Mouse (Mus musculus): Measurements from ENCODE around the gene Amotl2. TPM values are rescaled to one million over a fixed set of nuclear protein-coding genes. Genes with fewer than 3 reads are reported as not detected.

Gene Amotl2
- polyA plus RNA-seq, 1 experiment from 2014 or later = 44.5 TPM

DNA sequence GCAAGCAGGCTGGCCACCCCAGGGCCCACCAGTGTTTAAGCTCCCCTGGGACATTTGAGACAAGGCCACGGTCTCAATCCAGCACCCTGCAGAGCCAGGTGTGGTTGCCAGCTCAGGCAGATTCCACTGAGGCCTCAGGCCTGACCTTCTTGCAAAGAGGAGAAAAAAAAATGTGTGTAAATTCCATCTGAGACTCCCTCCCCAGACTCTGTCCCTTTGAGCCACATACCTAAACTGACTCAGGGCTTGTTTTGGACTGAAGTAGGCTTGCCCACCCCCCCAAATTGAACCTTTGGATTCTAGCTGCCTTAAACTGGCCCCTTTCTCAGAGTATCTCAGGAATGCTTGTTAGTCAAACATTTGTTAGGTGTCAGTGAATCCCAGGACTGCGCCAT is 969 bp upstream of the Amotl2 start:
- no peak overlapping the region for H3K4me2 ChIP-seq (ENCODE audit: low read depth, low read length)
- ATAC-seq (ENCODE audit: low read depth) = no peak
- 38% methylated on average over 2 of the region's 2 CpGs for WGBS

DNA sequence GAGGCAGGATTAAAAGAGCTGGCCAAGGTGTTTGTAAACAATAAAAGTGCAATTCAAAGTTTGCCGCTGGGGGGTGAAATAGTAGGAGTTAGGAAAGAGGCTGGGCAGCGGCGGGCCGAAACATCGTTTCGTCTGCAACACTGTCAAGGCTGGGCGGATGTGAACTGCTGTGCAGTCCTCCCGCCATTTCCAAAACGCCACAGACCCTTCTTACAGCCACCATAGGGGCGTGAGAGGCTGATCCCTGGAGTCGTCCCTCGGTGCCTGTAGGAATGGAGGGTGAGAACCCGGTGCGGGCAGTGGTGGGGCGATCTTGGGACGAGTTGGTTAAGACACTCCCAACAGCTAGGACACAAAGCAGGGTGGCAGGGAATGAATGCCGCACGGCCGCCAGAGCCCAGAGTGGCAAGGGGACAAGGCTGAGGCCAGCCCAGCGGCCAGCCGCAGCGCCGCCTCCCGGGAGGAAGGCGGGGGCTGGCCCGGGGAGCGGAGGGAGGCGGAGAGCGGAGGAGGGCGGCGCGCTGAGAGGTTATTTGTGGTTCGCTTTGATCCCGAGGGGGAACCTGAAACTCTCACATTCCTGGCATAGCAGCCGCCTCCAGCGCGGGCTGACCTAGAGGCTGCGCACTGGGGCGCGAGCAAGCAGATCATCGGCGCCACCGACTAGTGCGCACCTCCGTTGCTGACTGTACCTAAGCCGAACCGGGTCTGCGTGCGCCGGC is 853 bp downstream of the Amotl2 start:
- Histone ChIP-seq H3K27ac (replicated peaks; ENCODE audit: low read depth, low read length) (peak overlapping the region; percentile 98), H3K9me3 (ENCODE audit: control insufficient read depth, low read length) (no peaks in the 10 kb centered on the region), H3K4me2 (ENCODE audit: low read depth, low read length) (peak overlapping the region; percentile 92), H3K36me3 (ENCODE audit: control insufficient read depth, insufficient read depth, low read length) (peaks cover 25% of the 10 kb centered on the region), H3K4me1 (ENCODE audit: control insufficient read depth, insufficient read depth, low read length) (peaks cover 53% of the 10 kb centered on the region), H3K4me3 (ENCODE audit: low read depth, low read length) (peak overlapping the region; percentile 80), H3K9ac (ENCODE audit: low read depth, low read length) (peak overlapping the region; percentile 95), H3K27me3 (replicated peaks; ENCODE audit: control insufficient read depth, insufficient read depth, low read length) (no peaks in the 10 kb centered on the region)
- WGBS = under 1% methylated on average over 27 of the region's 50 CpGs
- DNase-seq (ENCODE audit: low spot score) = peak; percentile 98
- ATAC-seq (ENCODE audit: low read depth) = peak; percentile 91

More for the DNA sequence above, 969 bp upstream of the Amotl2 start:
- DNase-seq (ENCODE audit: low spot score) = no peak
- Histone ChIP-seq H3K27ac (replicated peaks; ENCODE audit: low read depth, low read length) (peak overlapping the region; percentile 6; the same call in 1 of the 2 replicates), H3K36me3 (ENCODE audit: control insufficient read depth, insufficient read depth, low read length) (peaks cover 7% of the 10 kb centered on the region), H3K9ac (ENCODE audit: low read depth, low read length) (0 out of 2 replicates have a peak overlapping the region, but pooled peaks have one; percentile 14), H3K27me3 (replicated peaks; ENCODE audit: control insufficient read depth, insufficient read depth, low read length) (no peaks in the 10 kb centered on the region), H3K9me3 (ENCODE audit: control insufficient read depth, low read length) (no peaks in the 10 kb centered on the region), H3K4me1 (ENCODE audit: control insufficient read depth, insufficient read depth, low read length) (peaks cover 47% of the 10 kb centered on the region), H3K4me3 (ENCODE audit: low read depth, low read length) (no peak overlapping the region)

GRCm38 (mm10) chr9:102717886-102718643 is 1.6 kb downstream of the Amotl2 start:
- peaks cover 56% of the 10 kb centered on the region for H3K4me1 ChIP-seq (ENCODE audit: control insufficient read depth, insufficient read depth, low read length)
- no peaks in the 10 kb centered on the region for H3K27me3 ChIP-seq (replicated peaks; ENCODE audit: control insufficient read depth, insufficient read depth, low read length)
- peak overlapping the region; percentile 80 for H3K4me3 ChIP-seq (ENCODE audit: low read depth, low read length)
- H3K9ac ChIP-seq (ENCODE audit: low read depth, low read length) = peak overlapping the region; percentile 95
- DNase-seq (ENCODE audit: low spot score) (peak; percentile 95), ATAC-seq (ENCODE audit: low read depth) (peak; percentile 42)
- 0% methylated on average over 50 of the region's 52 CpGs for WGBS
- H3K27ac ChIP-seq (replicated peaks; ENCODE audit: low read depth, low read length) = peak overlapping the region; percentile 98
- H3K9me3 ChIP-seq (ENCODE audit: control insufficient read depth, low read length) = no peaks in the 10 kb centered on the region
- H3K36me3 ChIP-seq (ENCODE audit: control insufficient read depth, insufficient read depth, low read length) = peaks cover 33% of the 10 kb centered on the region
- H3K4me2 ChIP-seq (ENCODE audit: low read depth, low read length) = peak overlapping the region; percentile 92

DNA sequence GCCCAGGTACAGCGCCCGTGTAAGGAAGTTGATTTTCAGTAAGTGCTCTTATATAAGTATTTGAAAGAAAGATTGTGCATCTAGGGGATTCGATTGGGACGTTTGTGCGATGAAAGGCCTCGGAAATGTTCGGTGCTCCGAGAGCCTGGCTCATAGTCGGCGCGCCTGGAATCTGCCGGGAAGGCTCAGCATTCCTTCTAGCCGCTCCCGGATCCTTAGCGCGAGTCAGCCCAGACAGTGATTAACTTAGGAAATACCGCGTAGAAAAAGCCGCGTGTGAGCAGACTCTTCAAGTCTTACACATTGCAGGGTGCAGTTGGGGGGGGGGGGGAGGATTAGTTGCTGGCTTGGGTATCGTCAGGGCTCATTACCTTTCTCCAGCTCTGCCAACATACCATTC is 2.2 kb downstream of the Amotl2 start:
- peak overlapping the region; percentile 98 for H3K27ac ChIP-seq (replicated peaks; ENCODE audit: low read depth, low read length)
- DNase-seq (ENCODE audit: low spot score) = peak; percentile 76
- H3K9me3 ChIP-seq (ENCODE audit: control insufficient read depth, low read length) = no peaks in the 10 kb centered on the region
- H3K9ac ChIP-seq (ENCODE audit: low read depth, low read length) = peak overlapping the region; percentile 95
- peak overlapping the region; percentile 80 for H3K4me3 ChIP-seq (ENCODE audit: low read depth, low read length)
- peak overlapping the region; percentile 92 for H3K4me2 ChIP-seq (ENCODE audit: low read depth, low read length)
- no peaks in the 10 kb centered on the region for H3K27me3 ChIP-seq (replicated peaks; ENCODE audit: control insufficient read depth, insufficient read depth, low read length)
- peaks cover 61% of the 10 kb centered on the region for H3K4me1 ChIP-seq (ENCODE audit: control insufficient read depth, insufficient read depth, low read length)
- ATAC-seq (ENCODE audit: low read depth) = no peak
- H3K36me3 ChIP-seq (ENCODE audit: control insufficient read depth, insufficient read depth, low read length) = peaks cover 39% of the 10 kb centered on the region
- under 1% methylated on average over 21 of the region's 21 CpGs for WGBS

DNA sequence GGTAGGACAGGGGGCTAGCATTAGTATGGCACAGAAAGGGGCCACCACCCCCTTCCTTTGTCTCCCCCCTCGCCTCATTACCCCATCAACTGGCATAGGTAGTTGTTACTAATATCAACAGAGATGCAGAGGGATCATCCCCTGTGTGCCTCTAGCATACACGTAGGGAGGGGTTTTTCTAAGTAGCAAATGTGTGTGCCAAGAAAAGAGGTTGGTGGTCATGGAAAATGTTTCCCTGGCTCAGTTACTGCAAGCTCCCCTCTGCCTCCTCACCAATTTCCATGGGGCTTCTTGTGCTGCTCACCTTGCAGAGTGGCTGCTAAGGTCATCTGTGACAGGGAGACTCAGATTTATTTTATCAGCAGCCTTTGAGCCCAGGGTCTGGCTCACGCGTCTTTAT is 2.6 kb downstream of the Amotl2 start:
- Histone ChIP-seq H3K27ac (replicated peaks; ENCODE audit: low read depth, low read length) (peak overlapping the region; percentile 98), H3K4me2 (ENCODE audit: low read depth, low read length) (peak overlapping the region; percentile 92), H3K9ac (ENCODE audit: low read depth, low read length) (peak overlapping the region; percentile 95), H3K9me3 (ENCODE audit: control insufficient read depth, low read length) (no peaks in the 10 kb centered on the region), H3K4me1 (ENCODE audit: control insufficient read depth, insufficient read depth, low read length) (peaks cover 65% of the 10 kb centered on the region), H3K27me3 (replicated peaks; ENCODE audit: control insufficient read depth, insufficient read depth, low read length) (no peaks in the 10 kb centered on the region), H3K36me3 (ENCODE audit: control insufficient read depth, insufficient read depth, low read length) (peaks cover 43% of the 10 kb centered on the region), H3K4me3 (ENCODE audit: low read depth, low read length) (peak overlapping the region; percentile 80)
- 3% methylated on average over 4 of the region's 4 CpGs for WGBS
- ATAC-seq (ENCODE audit: low read depth) (no peak), DNase-seq (ENCODE audit: low spot score) (peak; percentile 65)

DNA sequence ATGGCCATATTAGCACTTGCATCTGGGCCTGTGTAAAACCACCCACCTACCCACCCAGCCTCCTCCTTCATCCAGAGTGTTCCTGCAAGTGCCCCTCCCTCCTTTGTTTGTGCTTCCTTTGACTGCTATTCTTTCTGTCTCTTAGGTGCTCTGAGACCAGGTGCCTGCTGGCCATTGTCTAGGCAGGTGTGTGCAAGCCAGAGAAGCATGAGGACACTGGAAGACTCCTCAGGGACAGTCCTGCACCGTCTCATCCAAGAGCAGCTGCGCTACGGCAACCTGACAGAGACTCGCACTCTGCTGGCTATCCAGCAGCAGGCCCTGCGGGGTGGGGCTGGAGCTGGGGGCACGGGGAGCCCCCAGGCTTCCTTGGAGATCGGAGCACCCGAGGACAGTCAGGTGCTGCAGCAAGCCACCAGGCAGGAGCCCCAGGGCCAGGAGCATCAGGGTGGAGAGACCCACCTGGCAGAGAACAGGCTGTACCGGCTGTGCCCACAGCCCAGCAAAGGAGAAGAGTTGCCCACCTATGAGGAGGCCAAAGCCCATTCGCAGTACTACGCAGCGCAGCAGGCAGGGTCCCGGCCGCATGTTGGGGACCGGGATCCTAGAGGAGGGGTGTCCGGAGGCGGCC is 3.6 kb downstream of the Amotl2 start:
- H3K27ac ChIP-seq (replicated peaks; ENCODE audit: low read depth, low read length) = peak overlapping the region; percentile 62
- no peaks in the 10 kb centered on the region for H3K27me3 ChIP-seq (replicated peaks; ENCODE audit: control insufficient read depth, insufficient read depth, low read length)
- no peak for ATAC-seq (ENCODE audit: low read depth)
- peak overlapping the region; percentile 80 for H3K4me3 ChIP-seq (ENCODE audit: low read depth, low read length)
- no peak for DNase-seq (ENCODE audit: low spot score)
- peaks cover 52% of the 10 kb centered on the region for H3K36me3 ChIP-seq (ENCODE audit: control insufficient read depth, insufficient read depth, low read length)
- peak overlapping the region; percentile 92 for H3K4me2 ChIP-seq (ENCODE audit: low read depth, low read length)
- H3K4me1 ChIP-seq (ENCODE audit: control insufficient read depth, insufficient read depth, low read length) = peaks cover 67% of the 10 kb centered on the region
- 50% methylated on average over 17 of the region's 17 CpGs for WGBS
- no peaks in the 10 kb centered on the region for H3K9me3 ChIP-seq (ENCODE audit: control insufficient read depth, low read length)
- peak overlapping the region; percentile 95 for H3K9ac ChIP-seq (ENCODE audit: low read depth, low read length)

- Histone ChIP-seq H3K27me3 (replicated peaks; ENCODE audit: control insufficient read depth, insufficient read depth, low read length) (no peaks in the 10 kb centered on the region), H3K4me3 (ENCODE audit: low read depth, low read length) (peak overlapping the region; percentile 80), H3K36me3 (ENCODE audit: control insufficient read depth, insufficient read depth, low read length) (peaks cover 58% of the 10 kb centered on the region), H3K9me3 (ENCODE audit: control insufficient read depth, low read length) (no peaks in the 10 kb centered on the region), H3K27ac (replicated peaks; ENCODE audit: low read depth, low read length) (peak overlapping the region; percentile 62), H3K4me2 (ENCODE audit: low read depth, low read length) (peak overlapping the region; percentile 92), H3K9ac (ENCODE audit: low read depth, low read length) (peak overlapping the region; percentile 95), H3K4me1 (ENCODE audit: control insufficient read depth, insufficient read depth, low read length) (peaks cover 67% of the 10 kb centered on the region)
- DNase-seq (ENCODE audit: low spot score) (no peak), ATAC-seq (ENCODE audit: low read depth) (no peak)
- 48% methylated on average over 17 of the region's 18 CpGs for WGBS
Observed at GRCm38 (mm10) chr9:102720567-102721167, 4.2 kb downstream of the Amotl2 start.

GRCm38 (mm10) chr9:102721406-102721978 is 5.0 kb downstream of the Amotl2 start:
- ATAC-seq (ENCODE audit: low read depth) = no peak
- peak overlapping the region; percentile 95 for H3K9ac ChIP-seq (ENCODE audit: low read depth, low read length)
- peak overlapping the region; percentile 80 for H3K4me3 ChIP-seq (ENCODE audit: low read depth, low read length)
- DNase-seq (ENCODE audit: low spot score) = no peak
- peak overlapping the region; percentile 62 for H3K27ac ChIP-seq (replicated peaks; ENCODE audit: low read depth, low read length)
- 46% methylated on average over 3 of the region's 3 CpGs for WGBS
- H3K9me3 ChIP-seq (ENCODE audit: control insufficient read depth, low read length) = no peaks in the 10 kb centered on the region
- no peaks in the 10 kb centered on the region for H3K27me3 ChIP-seq (replicated peaks; ENCODE audit: control insufficient read depth, insufficient read depth, low read length)
- H3K4me1 ChIP-seq (ENCODE audit: control insufficient read depth, insufficient read depth, low read length) = peaks cover 68% of the 10 kb centered on the region
- peaks cover 61% of the 10 kb centered on the region for H3K36me3 ChIP-seq (ENCODE audit: control insufficient read depth, insufficient read depth, low read length)
- H3K4me2 ChIP-seq (ENCODE audit: low read depth, low read length) = peak overlapping the region; percentile 92

All from embryonic facial prominence, embryonic 14.5 days (tissue).